Mouse (Mus musculus) liver, postnatal 0 days (tissue): ENCODE measurements around the gene Laptm4a. TPM values are rescaled to one million over a fixed set of nuclear protein-coding genes. Genes with fewer than 3 reads are reported as not detected.

Source experiments
- ATAC-seq: fragments of 200-750 bp; cut with Nextera tagmentation; 2 replicates; pipeline ENCODE4 v1.8.0; 2017; ENCODE audit warnings: mild to moderate bottlenecking, moderate library complexity
- DNase-seq: peaks from one replicate; pipeline ENCODE4 v3.0.0-alpha.2; 2016
- H3K27ac ChIP-seq: fragments of 300-500 bp; sonication (generic); 2 replicates; pipeline ENCODE4 v1.5.1; 2014; ENCODE audit warnings: antibody characterized with exemption, moderate library complexity, mild to moderate bottlenecking, low read depth
- H3K27me3 ChIP-seq: fragments of 300-500 bp; sonication (generic); 2 replicates; pipeline ENCODE4 v1.6.1; 2014; ENCODE audit warnings: low read length, control low read depth, mixed read lengths; ENCODE audit not compliant: insufficient read depth
- H3K36me3 ChIP-seq: fragments of 300-500 bp; sonication (generic); replicated peaks from 2 replicates; pipeline ENCODE4 v1.6.1; 2014; ENCODE audit warnings: mild to moderate bottlenecking, control low read depth, low read length, moderate library complexity, mixed read lengths; ENCODE audit not compliant: insufficient read depth
- H3K4me1 ChIP-seq: fragments of 300-500 bp; sonication (generic); 2 replicates; pipeline ENCODE4 v1.6.1; 2014; ENCODE audit warnings: antibody characterized with exemption, mild to moderate bottlenecking, control low read depth; ENCODE audit not compliant: insufficient read depth
- H3K4me2 ChIP-seq: fragments of 300-500 bp; sonication (generic); 2 replicates; pipeline ENCODE4 v1.6.1; 2014; ENCODE audit warnings: low read depth, mild to moderate bottlenecking, low read length, moderate library complexity, mixed read lengths
- H3K4me3 ChIP-seq: fragments of 300-500 bp; sonication (generic); 2 replicates; pipeline ENCODE4 v1.5.1; 2014; ENCODE audit warnings: low read depth, low read length
- H3K9ac ChIP-seq: fragments of 300-500 bp; sonication (generic); replicated peaks from 2 replicates; pipeline ENCODE4 v1.6.1; 2014; ENCODE audit warnings: mild to moderate bottlenecking, moderate library complexity
- H3K9me3 ChIP-seq: fragments of 300-500 bp; sonication (generic); 2 replicates; pipeline ENCODE4 v1.6.1; 2016; ENCODE audit warnings: mild to moderate bottlenecking, control low read depth, low read length, mixed read lengths
- CTCF ChIP-seq: sonication (generic); IDR thresholded peaks from 2 replicates; pipeline ENCODE4 v1.5.1; 2016; ENCODE audit warnings: antibody characterized with exemption, low read depth
- EP300 ChIP-seq: IDR thresholded peaks from 2 replicates; pipeline ENCODE4 v1.6.1; 2016; ENCODE audit warnings: antibody characterized with exemption, low read depth, mild to moderate bottlenecking
- WGBS: fragments of 180-500 bp; shearing (Covaris S2); extraction: QIAGEN DNeasy Blood & Tissue Kit; methylation state at CpG from one replicate; pipeline ENCODE4 v1.1.7; 2014; ENCODE audit not compliant: insufficient replicate concordance; 5-methylcytosine and 5-hydroxymethylcytosine counted together
- polyA plus RNA-seq: library from polyadenylated mRNA; unstranded; fragments of >200 nt; fragmentation: Nextera tagmentation; extraction: Ambion mirVana; gene quantifications from 2 replicates; pipeline ENCODE4 v1.2.1, GENCODE M21; 2015

Gene Laptm4a
- polyA plus RNA-seq, 1 experiment from 2014 or later = 128 TPM

DNA sequence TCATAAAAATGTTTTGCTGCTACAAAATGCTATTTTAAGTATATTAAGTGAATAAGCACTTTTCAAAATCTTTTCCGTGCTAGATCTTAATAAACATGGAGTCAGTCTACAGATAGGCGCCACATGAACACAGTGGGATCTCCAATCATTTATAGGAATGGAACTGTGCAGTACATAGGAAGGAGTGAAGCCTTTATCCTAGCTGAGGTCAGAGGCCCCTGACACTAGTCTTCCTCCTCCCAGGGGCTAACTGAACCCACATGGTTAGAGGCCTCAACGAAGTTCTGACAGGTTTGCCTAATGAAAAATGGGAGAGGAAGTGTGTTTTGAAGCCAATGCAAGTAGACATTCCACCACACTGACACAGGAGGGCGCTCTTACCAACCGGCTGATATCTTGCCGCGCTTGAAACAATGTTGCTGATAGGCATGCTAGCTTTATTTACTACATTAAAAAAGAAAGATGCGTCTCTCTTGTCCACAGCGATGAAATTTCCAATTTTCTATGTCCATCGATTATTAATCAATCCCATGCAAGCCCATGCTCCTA is 32.3 kb upstream of the Laptm4a start:
- H3K9ac ChIP-seq = no peak overlapping the region
- no peak for TF ChIP-seq EP300
- TF ChIP-seq CTCF = peak; percentile 95
- H3K4me1 ChIP-seq = no peaks in the 10 kb centered on the region; the same call in 1 of the 2 replicates
- H3K27ac ChIP-seq = no peak overlapping the region
- H3K36me3 ChIP-seq = no peaks in the 10 kb centered on the region
- no peaks in the 10 kb centered on the region for H3K9me3 ChIP-seq
- 0 out of 2 replicates have a peak, but pooled peaks have one; percentile 17 for ATAC-seq
- no peak overlapping the region for H3K4me3 ChIP-seq
- H3K4me2 ChIP-seq = no peak overlapping the region
- no peaks in the 10 kb centered on the region for H3K27me3 ChIP-seq
- 19% methylated on average over 10 of the region's 10 CpGs for WGBS
- DNase-seq = peak; percentile 74

DNA sequence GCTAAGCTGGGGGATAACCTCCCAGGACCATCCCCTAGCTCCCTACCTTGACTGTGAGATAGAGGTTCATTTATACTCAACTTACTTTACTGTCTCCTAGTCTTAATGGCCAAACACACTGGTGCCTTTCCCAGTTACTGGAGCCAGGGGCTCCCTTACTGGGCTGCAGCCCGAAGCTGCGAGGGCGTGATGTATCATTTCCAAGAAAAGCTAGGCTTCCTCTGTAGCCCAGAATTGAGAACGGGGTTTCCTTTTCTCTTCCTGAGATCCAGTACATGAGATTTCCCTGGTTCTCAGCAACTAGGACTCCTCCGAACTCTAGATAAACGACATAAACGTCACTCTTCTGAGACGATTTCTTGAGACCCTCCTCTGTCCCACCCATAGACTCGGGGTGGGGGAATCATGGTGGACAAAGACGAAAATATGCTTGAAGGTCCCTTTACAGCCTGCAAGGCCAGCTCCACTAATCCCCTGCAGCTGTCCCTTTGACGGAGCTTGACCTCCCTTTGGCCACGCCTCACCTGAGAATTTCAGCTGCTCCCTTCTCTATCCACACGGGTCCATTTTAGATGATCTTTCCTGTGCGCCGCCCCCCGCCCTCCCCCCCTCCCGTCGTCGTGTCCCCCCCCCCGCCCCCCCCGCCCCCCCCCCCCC is 28.5 kb upstream of the Laptm4a start:
- H3K27me3 ChIP-seq = no peaks in the 10 kb centered on the region
- 0 out of 2 replicates have a peak overlapping the region, but pooled peaks have one; percentile 29 for H3K4me2 ChIP-seq
- H3K9me3 ChIP-seq = no peaks in the 10 kb centered on the region
- no peak for DNase-seq
- H3K36me3 ChIP-seq = no peaks in the 10 kb centered on the region
- H3K4me3 ChIP-seq = no peak overlapping the region
- H3K4me1 ChIP-seq = no peaks in the 10 kb centered on the region
- no peak overlapping the region for H3K9ac ChIP-seq
- no peak for ATAC-seq
- WGBS = 38% methylated on average over 13 of the region's 21 CpGs
- H3K27ac ChIP-seq = no peak overlapping the region
- TF ChIP-seq EP300 (no peak), CTCF (no peak)

DNA sequence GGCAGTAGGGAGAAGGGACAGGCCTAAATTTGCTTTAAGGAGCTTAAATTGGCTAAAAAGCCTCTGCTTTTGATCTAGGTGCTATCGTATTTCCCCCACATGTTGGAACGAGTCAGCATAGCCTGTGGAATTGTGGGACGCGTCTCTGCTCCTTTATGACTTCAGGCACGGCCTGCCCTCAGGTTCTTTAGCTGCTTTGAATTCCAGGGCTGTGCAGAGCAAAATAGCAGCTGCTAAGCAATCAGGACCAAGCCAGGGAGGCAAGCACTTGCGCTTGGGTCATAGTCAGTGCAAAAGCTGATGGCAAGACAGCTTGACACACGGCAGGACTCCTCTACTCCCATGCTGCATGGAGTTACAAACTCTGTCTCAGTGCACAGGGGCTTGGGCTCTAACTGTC is 24.3 kb upstream of the Laptm4a start:
- Histone ChIP-seq H3K4me3 (no peak overlapping the region), H3K27ac (no peak overlapping the region), H3K9me3 (no peaks in the 10 kb centered on the region), H3K27me3 (no peaks in the 10 kb centered on the region), H3K4me1 (no peaks in the 10 kb centered on the region), H3K36me3 (no peaks in the 10 kb centered on the region), H3K9ac (no peak overlapping the region), H3K4me2 (no peak overlapping the region)
- ATAC-seq = no peak
- no peak for DNase-seq
- TF ChIP-seq CTCF (no peak), EP300 (no peak)
- 63% methylated on average over 7 of the region's 7 CpGs for WGBS

DNA sequence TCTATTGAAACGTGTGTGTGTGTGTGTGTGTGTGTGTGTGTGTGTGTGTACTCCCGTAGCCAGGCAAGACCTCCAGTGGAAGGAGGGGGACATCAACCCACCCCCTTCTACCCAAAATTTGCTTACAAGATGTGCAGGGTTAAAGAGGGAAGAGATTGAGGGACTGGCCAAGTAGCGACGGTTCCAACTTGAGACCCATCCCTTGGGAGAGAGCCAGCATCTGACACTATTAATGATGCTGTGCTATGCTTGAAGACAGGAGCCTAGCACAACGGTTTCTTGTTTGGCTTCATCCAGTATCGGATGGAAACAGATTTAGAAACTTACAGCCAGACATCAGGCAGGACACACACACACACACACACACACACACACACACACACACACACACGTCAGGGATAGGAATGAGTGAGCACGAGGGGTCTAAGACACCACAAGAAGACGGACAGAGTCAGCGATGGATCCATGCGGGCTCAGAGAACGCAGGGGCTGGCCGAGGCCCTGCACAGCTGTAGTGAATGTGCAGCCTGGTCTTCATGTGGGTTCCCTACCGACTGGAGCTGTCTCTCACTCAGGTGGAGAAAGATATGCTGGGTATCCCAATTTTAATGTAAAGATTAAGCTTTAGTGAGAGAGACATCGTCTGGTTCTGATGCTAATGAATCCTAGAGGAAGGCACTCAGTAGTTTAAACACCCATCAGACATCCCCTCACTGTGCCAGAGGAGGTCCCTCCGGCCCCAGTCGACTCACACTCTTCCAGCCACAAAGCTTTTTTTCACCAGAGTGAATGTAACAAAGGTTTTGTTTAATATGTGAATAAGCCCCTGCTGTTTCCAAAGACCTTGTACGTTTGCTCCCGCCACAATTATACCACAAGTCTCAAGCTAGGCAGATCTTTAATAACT is 22.3 kb upstream of the Laptm4a start:
- TF ChIP-seq CTCF (no peak), EP300 (no peak)
- ATAC-seq = no peak
- DNase-seq = no peak
- Histone ChIP-seq H3K9me3 (no peaks in the 10 kb centered on the region), H3K27ac (no peak overlapping the region), H3K4me2 (no peak overlapping the region), H3K4me1 (no peaks in the 10 kb centered on the region), H3K4me3 (no peak overlapping the region), H3K36me3 (no peaks in the 10 kb centered on the region), H3K9ac (no peak overlapping the region), H3K27me3 (no peaks in the 10 kb centered on the region)
- 74% methylated on average over 19 of the region's 19 CpGs for WGBS

DNA sequence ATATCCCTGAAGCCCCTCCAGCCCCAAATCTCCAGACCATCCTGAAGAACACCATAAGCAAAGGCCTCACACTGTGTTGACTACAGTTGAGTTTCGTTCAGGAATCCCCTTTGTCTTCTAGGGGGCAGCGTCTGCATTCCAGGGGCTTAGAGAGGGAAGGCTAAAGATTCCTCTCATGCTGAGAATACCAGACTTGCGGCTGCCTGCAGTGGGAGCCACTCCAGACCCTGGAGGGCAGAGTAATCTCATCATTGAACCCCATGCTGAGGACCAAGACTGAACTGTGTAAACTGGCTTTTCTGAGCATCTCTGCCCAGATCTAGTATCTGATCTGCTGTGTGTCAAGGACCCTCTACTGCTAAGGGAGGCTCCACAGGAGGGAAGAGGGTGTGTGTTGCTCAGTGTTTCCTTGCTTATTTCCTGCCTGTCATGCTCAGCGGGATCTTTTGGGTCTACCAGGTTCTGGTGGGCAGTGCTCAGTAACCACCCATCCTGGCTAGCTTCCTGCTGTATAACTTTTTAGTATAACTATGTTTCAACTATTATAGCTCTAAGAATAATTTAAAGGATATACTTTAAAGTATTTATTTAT is 21.3 kb upstream of the Laptm4a start:
- H3K27me3 ChIP-seq = no peaks in the 10 kb centered on the region
- no peak overlapping the region for H3K4me2 ChIP-seq
- 50% methylated on average over 4 of the region's 4 CpGs for WGBS
- no peak for ATAC-seq
- TF ChIP-seq CTCF (no peak), EP300 (no peak)
- no peaks in the 10 kb centered on the region for H3K36me3 ChIP-seq
- no peak overlapping the region for H3K27ac ChIP-seq
- H3K4me3 ChIP-seq = no peak overlapping the region
- DNase-seq = no peak
- no peaks in the 10 kb centered on the region for H3K9me3 ChIP-seq
- H3K9ac ChIP-seq = no peak overlapping the region
- no peaks in the 10 kb centered on the region for H3K4me1 ChIP-seq
